Mouse (Mus musculus) CH12.LX (cell line): ENCODE measurements at regions not wholly inside any gene's neighbourhood (a gene's known extent, or its start where the extent isn't known, plus 50 kb on each side); places are given as distances from the start of the nearest gene placed in this dataset.

ENCODE experiments used
- DNase-seq: peaks from one replicate; pipeline ENCODE4 v3.0.0-alpha.2; 2013; ENCODE audit errors: extremely low read depth
- H3K27ac ChIP-seq: 2 replicates; pipeline ENCODE4 v1.5.1; 2012; ENCODE audit warnings: low read depth, mild to moderate bottlenecking, control low read depth, moderate library complexity; ENCODE audit not compliant: insufficient read depth
- H3K27me3 ChIP-seq: replicated peaks from 2 replicates; pipeline ENCODE3; 2012; ENCODE audit warnings: inconsistent platforms
- H3K36me3 ChIP-seq, 2 experiments: replicated peaks in 1 of 2; 2 replicates each; pipeline versions ENCODE3 to v1.6.1; 2012; ENCODE audit warnings: inconsistent platforms in 1 of 2, low read length in 1 of 2, mild to moderate bottlenecking in 1 of 2, mixed read lengths in 1 of 2, moderate library complexity in 1 of 2; ENCODE audit not compliant: control insufficient read depth in 1 of 2, insufficient read depth in 1 of 2
- H3K4me1 ChIP-seq, 2 experiments: 2 replicates each; pipeline ENCODE4 v1.6.1; 2012; ENCODE audit warnings: inconsistent platforms in 1 of 2, moderate library complexity in 1 of 2; ENCODE audit not compliant: insufficient read depth in 2 of 2, control insufficient read depth in 1 of 2
- H3K4me2 ChIP-seq: 2 replicates; pipeline ENCODE4 v1.6.1; 2012; ENCODE audit warnings: low read depth, mild to moderate bottlenecking, control low read depth; ENCODE audit not compliant: poor library complexity, insufficient read depth, severe bottlenecking
- H3K4me3 ChIP-seq, 3 experiments: fragments of 150-350 bp in 1 of 3; sonication (generic) in 1 of 3; replicated peaks in 1 of 3; 2 replicates each; pipeline versions ENCODE3 to v1.5.1; 2011 to 2012; ENCODE audit warnings: low read depth in 2 of 3, low read length in 2 of 3, mild to moderate bottlenecking in 2 of 3, moderate library complexity in 2 of 3, control low read depth in 1 of 3, improper control_type of control experiment in 1 of 3, inconsistent platforms in 1 of 3, mixed read lengths in 1 of 3; ENCODE audit not compliant: poor library complexity in 1 of 3
- H3K79me2 ChIP-seq: replicated peaks from 2 replicates; pipeline ENCODE4 v1.6.1; 2012; ENCODE audit warnings: mild to moderate bottlenecking, moderate library complexity; ENCODE audit not compliant: control insufficient read depth, poor library complexity, insufficient read depth, severe bottlenecking; ENCODE audit errors: extremely low read depth
- H3K9ac ChIP-seq: 2 replicates; pipeline ENCODE4 v1.6.1; 2012; ENCODE audit warnings: low read depth, mild to moderate bottlenecking, control low read depth, moderate library complexity; ENCODE audit not compliant: insufficient read depth
- H3K9me3 ChIP-seq: replicated peaks from 2 replicates; pipeline ENCODE3; 2012; ENCODE audit warnings: low read length, inconsistent platforms, mixed read lengths
- BHLHE40 ChIP-seq: IDR thresholded peaks from 2 replicates; pipeline ENCODE4 v1.6.1; 2011; ENCODE audit warnings: mild to moderate bottlenecking, low read depth, low read length, improper control_type of control experiment
- CHD2 ChIP-seq: IDR thresholded peaks from 2 replicates; pipeline ENCODE4 v1.6.1; 2011; ENCODE audit warnings: low read length, improper control_type of control experiment
- CTCF ChIP-seq, 2 experiments: IDR thresholded peaks in 1 of 2; conservative IDR thresholded peaks in 1 of 2; 2 replicates each; pipeline ENCODE4 v1.5.1; 2011 to 2012; ENCODE audit warnings: low read depth in 2 of 2, low read length in 2 of 2, improper control_type of control experiment in 1 of 2, inconsistent platforms in 1 of 2, mild to moderate bottlenecking in 1 of 2, moderate library complexity in 1 of 2
- E2F4 ChIP-seq: IDR thresholded peaks from 2 replicates; pipeline ENCODE4 v1.6.1; 2011; ENCODE audit warnings: low read depth, low read length, improper control_type of control experiment; ENCODE audit not compliant: insufficient replicate concordance
- ELF1 ChIP-seq: IDR thresholded peaks from 2 replicates; pipeline ENCODE4 v1.6.1; 2014; ENCODE audit warnings: low read depth, mild to moderate bottlenecking, inconsistent platforms, low read length, improper control_type of control experiment
- ETS1 ChIP-seq: conservative IDR thresholded peaks from 2 replicates; pipeline ENCODE4 v1.6.1; 2012; ENCODE audit warnings: low read depth, mild to moderate bottlenecking, inconsistent platforms, low read length, improper control_type of control experiment, moderate library complexity
- GABPA ChIP-seq: IDR thresholded peaks from 2 replicates; pipeline ENCODE4 v1.6.1; 2012; ENCODE audit warnings: low read depth, low read length, improper control_type of control experiment, inconsistent platforms; ENCODE audit not compliant: insufficient replicate concordance
- HCFC1 ChIP-seq: IDR thresholded peaks from 2 replicates; pipeline ENCODE4 v1.6.1; 2012; ENCODE audit warnings: low read depth, mild to moderate bottlenecking, inconsistent platforms, low read length, improper control_type of control experiment
- MAFK ChIP-seq: IDR thresholded peaks from 2 replicates; pipeline ENCODE4 v1.6.1; 2011; ENCODE audit warnings: low read length, improper control_type of control experiment; ENCODE audit not compliant: insufficient replicate concordance
- MAX ChIP-seq: IDR thresholded peaks from 2 replicates; pipeline ENCODE4 v1.6.1; 2011; ENCODE audit warnings: low read length, improper control_type of control experiment
- MAZ ChIP-seq: IDR thresholded peaks from 2 replicates; pipeline ENCODE4 v1.6.1; 2012; ENCODE audit warnings: low read depth, mild to moderate bottlenecking, inconsistent platforms, low read length, improper control_type of control experiment, moderate library complexity
- MEF2A ChIP-seq: IDR thresholded peaks from 2 replicates; pipeline ENCODE4 v1.6.1; 2014; ENCODE audit warnings: low read depth, mild to moderate bottlenecking, inconsistent platforms, low read length, improper control_type of control experiment, borderline replicate concordance
- MYC ChIP-seq: IDR thresholded peaks from 2 replicates; pipeline ENCODE4 v1.6.1; 2011; ENCODE audit warnings: low read depth, mild to moderate bottlenecking, improper control_type of control experiment, low read length
- NELFE ChIP-seq: IDR thresholded peaks from 2 replicates; pipeline ENCODE4 v1.6.1; 2011; ENCODE audit warnings: low read depth, low read length, improper control_type of control experiment
- NRF1 ChIP-seq: IDR thresholded peaks from 2 replicates; pipeline ENCODE4 v1.6.1; 2014; ENCODE audit warnings: low read depth, mild to moderate bottlenecking, inconsistent platforms, low read length, improper control_type of control experiment, moderate library complexity
- POLR2A ChIP-seq: IDR thresholded peaks from 2 replicates; pipeline ENCODE4 v1.6.1; 2011; ENCODE audit warnings: low read depth, mild to moderate bottlenecking, improper control_type of control experiment, low read length
- POLR2AphosphoS2 ChIP-seq: IDR thresholded peaks from 2 replicates; pipeline ENCODE4 v1.6.1; 2011; ENCODE audit warnings: low read depth, low read length, improper control_type of control experiment
- RAD21 ChIP-seq: IDR thresholded peaks from 2 replicates; pipeline ENCODE4 v1.6.1; 2011; ENCODE audit warnings: low read depth, mild to moderate bottlenecking, low read length, improper control_type of control experiment, moderate library complexity
- SIN3A ChIP-seq: IDR thresholded peaks from 2 replicates; pipeline ENCODE4 v1.6.1; 2012; ENCODE audit warnings: low read length, improper control_type of control experiment, inconsistent platforms
- TBP ChIP-seq: conservative IDR thresholded peaks from 2 replicates; pipeline ENCODE4 v1.6.1; 2011; ENCODE audit warnings: low read depth, low read length, improper control_type of control experiment
- TCF12 ChIP-seq: IDR thresholded peaks from 2 replicates; pipeline ENCODE4 v1.6.1; 2014; ENCODE audit warnings: low read depth, mild to moderate bottlenecking, inconsistent platforms, low read length, improper control_type of control experiment
- UBTF ChIP-seq: IDR thresholded peaks from 2 replicates; pipeline ENCODE4 v1.6.1; 2012; ENCODE audit warnings: low read depth, mild to moderate bottlenecking, inconsistent platforms, low read length, improper control_type of control experiment, moderate library complexity
- USF2 ChIP-seq: conservative IDR thresholded peaks from 2 replicates; pipeline ENCODE4 v1.6.1; 2011; ENCODE audit warnings: low read depth, low read length, improper control_type of control experiment
- ZKSCAN1 ChIP-seq: IDR thresholded peaks from 2 replicates; pipeline ENCODE4 v1.6.1; 2012; ENCODE audit warnings: low read depth, inconsistent platforms, low read length, improper control_type of control experiment, borderline replicate concordance
- ZMIZ1 ChIP-seq: IDR thresholded peaks from 2 replicates; pipeline ENCODE4 v1.6.1; 2012; ENCODE audit warnings: low read depth, mild to moderate bottlenecking, inconsistent platforms, low read length, improper control_type of control experiment
- dilution Hi-C: fragments of 300-500 bp; cut with MboI; formaldehyde crosslinking; loops from 2 replicates; pipeline ENCODE4 v1.14.3; 2020; ENCODE audit warnings: low sequenced_read_pairs; ENCODE audit not compliant: extremely low pct_unique_long_range_greater_than_20kb, extremely low pct_ligation_motif_present
- in situ Hi-C: fragments of 300-500 bp; cut with MboI; formaldehyde crosslinking; loops from 3 replicates; pipeline ENCODE4 v1.14.3; 2019; ENCODE audit warnings: low sequenced_read_pairs, low pct_ligation_motif_present, low pct_unique_long_range_greater_than_20kb, mixed read lengths

- Histone ChIP-seq H3K36me3 (no peaks in the 10 kb centered on the region), H3K4me1 (no peaks in the 10 kb centered on the region), H3K9ac (no peak overlapping the region), H3K9me3 (no peaks in the 10 kb centered on the region), H3K27me3 (peaks cover 75% of the 10 kb centered on the region), H3K4me3 (no peak overlapping the region), H3K4me2 (no peak overlapping the region), H3K27ac (no peak overlapping the region), H3K79me2 (no peaks in the 10 kb centered on the region)
- in situ Hi-C loops: no loop called here
- dilution Hi-C loops: no loop called here
- no peak for DNase-seq
- TF ChIP-seq BHLHE40 (no peak), RAD21 (no peak), ZMIZ1 (no peak), MAX (no peak), UBTF (no peak), MEF2A (no peak), SIN3A (no peak), CHD2 (no peak)
Observed at GRCm38 (mm10) chr7:119330460-119331109, 128.5 kb downstream of the Gp2 start.

GRCm38 (mm10) chr7:119296307-119296706 lies 111.9 kb upstream of the Gpr139 start:
- Histone ChIP-seq H3K9me3 (no peaks in the 10 kb centered on the region), H3K36me3 (no peaks in the 10 kb centered on the region), H3K4me2 (no peak overlapping the region), H3K9ac (no peak overlapping the region), H3K27me3 (peaks cover 81% of the 10 kb centered on the region), H3K4me1 (no peaks in the 10 kb centered on the region), H3K27ac (no peak overlapping the region), H3K79me2 (no peaks in the 10 kb centered on the region), H3K4me3 (no peak overlapping the region)
- dilution Hi-C loops: no loop called here
- in situ Hi-C loops: no loop called here
- DNase-seq: no peak
- no peak for TF ChIP-seq ZMIZ1
- TF ChIP-seq MAZ: no peak

- Histone ChIP-seq H3K4me2 (no peak overlapping the region), H3K4me3 (no peak overlapping the region), H3K4me1 (peaks cover 0 to 3% of the 10 kb centered on the region in 2 experiments; a peak in 1 of 4 replicates), H3K79me2 (no peaks in the 10 kb centered on the region), H3K9ac (no peak overlapping the region), H3K9me3 (no peaks in the 10 kb centered on the region), H3K27ac (no peak overlapping the region), H3K36me3 (no peaks in the 10 kb centered on the region), H3K27me3 (peaks cover 81% of the 10 kb centered on the region)
- in situ Hi-C loops (no loop called here), dilution Hi-C loops (no loop called here)
- DNase-seq: no peak
- no peak for TF ChIP-seq TCF12
- no peak for TF ChIP-seq ETS1
- no peak for TF ChIP-seq HCFC1
- TF ChIP-seq MEF2A: no peak
- no peak for TF ChIP-seq NRF1
- TF ChIP-seq POLR2A: no peak
- no peak for TF ChIP-seq POLR2AphosphoS2
- no peak for TF ChIP-seq TBP
- no peak for TF ChIP-seq E2F4
- TF ChIP-seq USF2: no peak
- TF ChIP-seq NELFE: no peak
- no peak for TF ChIP-seq GABPA
- TF ChIP-seq ZKSCAN1: no peak
- no peak for TF ChIP-seq CTCF (conservative IDR thresholded peaks at IDR 0.05 in 1 of 2, IDR thresholded peaks at IDR 0.05 in 1 of 2; ENCODE audit: low read depth in 2 of 2, low read length in 2 of 2)
- no peak for TF ChIP-seq ELF1
- TF ChIP-seq RAD21: no peak
- no peak for TF ChIP-seq BHLHE40
- no peak for TF ChIP-seq MYC
- TF ChIP-seq MAFK: no peak
- no peak for TF ChIP-seq MAZ
Observed at GRCm38 (mm10) chr7:119291442-119291841, 107.0 kb upstream of the Gpr139 start.
